Mouse (Mus musculus): ENCODE measurements around the gene Rnf220. TPM values are rescaled to one million over a fixed set of nuclear protein-coding genes. Genes with fewer than 3 reads are reported as not detected.

The Rnf220 gene
- polyA plus RNA-seq, 1 experiment from 2014 or later = 124 TPM

DNA sequence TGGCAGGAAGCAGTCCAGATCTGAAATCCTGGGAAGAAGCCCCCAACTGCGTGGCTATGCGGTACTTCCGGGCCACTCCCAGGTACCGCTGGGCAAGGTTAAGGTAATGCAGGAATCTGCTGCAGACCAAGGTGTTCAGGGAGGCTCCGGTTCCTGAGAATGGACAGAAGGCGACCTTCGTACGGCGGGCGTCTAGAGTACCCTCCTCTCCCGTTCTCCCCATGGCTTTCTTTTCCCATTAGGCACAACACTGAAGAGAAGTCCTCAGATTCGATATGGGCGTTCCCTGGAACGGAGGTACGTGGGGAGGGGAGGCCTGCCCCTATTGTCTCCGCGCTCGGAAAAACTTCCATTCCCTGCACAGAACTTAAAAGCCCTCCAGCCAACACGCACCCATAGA is 129.5 kb downstream of the Rnf220 start:
- peaks cover 20% of the 10 kb centered on the region for H3K4me1 ChIP-seq (replicated peaks)
- 69% methylated on average over 19 of the region's 19 CpGs for WGBS
- no peaks in the 10 kb centered on the region for H3K36me3 ChIP-seq
- no peaks in the 10 kb centered on the region for H3K9me3 ChIP-seq
- H3K27ac ChIP-seq = no peak overlapping the region
- peaks cover 97% of the 10 kb centered on the region for H3K27me3 ChIP-seq
- H3K4me3 ChIP-seq (replicated peaks) = no peak overlapping the region
- no peak overlapping the region for H3K4me2 ChIP-seq (replicated peaks)
- no peak overlapping the region for H3K9ac ChIP-seq (replicated peaks)
- ATAC-seq = no peak

DNA sequence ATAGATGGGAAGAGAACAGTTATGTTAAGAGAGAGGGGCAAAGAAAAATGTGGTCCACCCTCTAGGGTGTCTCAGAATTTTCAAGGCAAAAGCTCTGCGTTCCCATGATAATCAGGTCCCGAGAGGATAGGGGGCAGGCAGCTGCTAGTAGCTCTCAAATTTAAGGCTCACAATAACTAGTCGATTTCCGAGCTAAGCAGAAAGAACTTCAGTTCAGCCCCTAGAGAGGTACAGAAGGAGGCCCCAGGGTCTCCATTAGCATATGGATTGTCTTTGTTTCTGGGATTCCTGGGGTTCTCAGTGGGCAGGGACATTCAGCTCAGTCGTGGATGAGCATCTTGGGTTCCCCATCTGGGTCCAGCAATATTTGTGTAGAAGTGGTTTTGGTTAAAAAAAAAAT is 134.8 kb downstream of the Rnf220 start:
- Histone ChIP-seq H3K9ac (replicated peaks) (no peak overlapping the region), H3K27me3 (peaks cover 89% of the 10 kb centered on the region), H3K36me3 (no peaks in the 10 kb centered on the region), H3K4me2 (replicated peaks) (no peak overlapping the region; the same call in 1 of the 2 replicates), H3K4me3 (replicated peaks) (no peak overlapping the region), H3K9me3 (no peaks in the 10 kb centered on the region), H3K27ac (no peak overlapping the region), H3K4me1 (replicated peaks) (peaks cover 35% of the 10 kb centered on the region)
- 3% methylated on average over 5 of the region's 5 CpGs for WGBS
- no peak for ATAC-seq

DNA sequence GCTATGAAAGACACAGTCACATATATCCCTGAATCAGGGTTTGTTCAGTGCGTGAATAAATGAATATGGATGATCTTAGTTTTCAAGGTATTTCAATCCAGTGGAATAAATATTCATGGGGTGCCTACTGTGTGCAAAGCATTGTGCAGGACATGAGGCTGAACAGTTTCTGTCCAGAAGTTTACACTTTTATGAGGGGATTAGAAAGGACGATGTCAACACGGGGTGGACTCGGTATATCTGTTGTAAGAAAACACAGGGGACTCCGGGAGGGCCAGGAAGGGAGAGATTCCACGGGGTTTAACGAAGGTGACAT is 135.3 kb downstream of the Rnf220 start:
- Histone ChIP-seq H3K4me3 (replicated peaks) (no peak overlapping the region), H3K27me3 (peaks cover 89% of the 10 kb centered on the region), H3K4me2 (replicated peaks) (no peak overlapping the region; the same call in 1 of the 2 replicates), H3K9me3 (no peaks in the 10 kb centered on the region), H3K9ac (replicated peaks) (no peak overlapping the region), H3K36me3 (no peaks in the 10 kb centered on the region), H3K4me1 (replicated peaks) (peaks cover 35% of the 10 kb centered on the region), H3K27ac (no peak overlapping the region)
- 6% methylated on average over 7 of the region's 7 CpGs for WGBS
- 0 out of 2 replicates have a peak, but pooled peaks have one; percentile 3 for ATAC-seq

DNA sequence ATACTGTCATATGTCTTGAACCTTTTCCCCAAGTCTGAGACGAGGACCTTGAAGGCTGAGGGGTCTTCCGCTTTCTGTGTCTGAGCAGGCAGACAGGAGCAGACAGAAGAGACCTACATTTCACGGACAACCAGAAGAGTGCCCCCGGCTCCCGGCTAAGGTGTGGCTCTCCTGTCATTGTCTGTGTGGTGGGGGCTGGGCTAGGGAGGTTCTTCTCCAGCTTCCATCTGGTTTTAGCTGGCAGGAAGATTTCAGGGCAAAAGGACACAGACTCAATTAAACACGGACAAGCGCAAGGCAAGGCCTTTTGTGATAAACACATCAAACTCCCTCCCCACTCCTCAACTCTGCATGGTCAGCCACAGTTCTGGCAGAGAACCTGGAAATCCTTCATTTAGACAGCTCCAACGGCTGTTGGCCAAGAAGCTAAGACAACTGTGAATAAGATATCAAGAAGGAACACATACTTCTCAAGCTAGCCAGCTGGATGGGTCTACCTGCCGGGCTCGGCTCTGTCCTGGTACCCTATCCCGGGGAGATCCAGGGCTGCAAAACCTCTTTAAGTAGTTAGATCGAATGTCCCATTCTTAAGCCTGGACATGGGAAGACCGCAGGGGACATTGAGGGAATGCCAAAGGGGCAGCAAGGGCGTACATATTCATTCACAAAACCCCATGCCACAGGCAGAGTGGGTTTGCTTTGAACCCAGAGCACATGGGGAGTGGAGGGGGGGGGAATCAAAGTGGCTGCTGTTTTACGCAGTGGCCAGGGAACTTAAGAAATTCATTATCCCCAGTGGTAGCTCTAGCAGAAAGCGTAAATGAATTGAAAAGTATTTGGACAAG is 135.9 kb downstream of the Rnf220 start:
- peak; percentile 60; the same call in 1 of the 2 replicates for ATAC-seq
- Histone ChIP-seq H3K4me1 (replicated peaks) (peaks cover 35% of the 10 kb centered on the region), H3K4me2 (replicated peaks) (no peak overlapping the region; the same call in 1 of the 2 replicates), H3K9ac (replicated peaks) (no peak overlapping the region), H3K27me3 (peaks cover 90% of the 10 kb centered on the region), H3K27ac (0 out of 2 replicates have a peak overlapping the region, but pooled peaks have one; percentile 7), H3K36me3 (no peaks in the 10 kb centered on the region), H3K4me3 (replicated peaks) (no peak overlapping the region), H3K9me3 (no peaks in the 10 kb centered on the region)
- WGBS = 37% methylated on average over 16 of the region's 16 CpGs

DNA sequence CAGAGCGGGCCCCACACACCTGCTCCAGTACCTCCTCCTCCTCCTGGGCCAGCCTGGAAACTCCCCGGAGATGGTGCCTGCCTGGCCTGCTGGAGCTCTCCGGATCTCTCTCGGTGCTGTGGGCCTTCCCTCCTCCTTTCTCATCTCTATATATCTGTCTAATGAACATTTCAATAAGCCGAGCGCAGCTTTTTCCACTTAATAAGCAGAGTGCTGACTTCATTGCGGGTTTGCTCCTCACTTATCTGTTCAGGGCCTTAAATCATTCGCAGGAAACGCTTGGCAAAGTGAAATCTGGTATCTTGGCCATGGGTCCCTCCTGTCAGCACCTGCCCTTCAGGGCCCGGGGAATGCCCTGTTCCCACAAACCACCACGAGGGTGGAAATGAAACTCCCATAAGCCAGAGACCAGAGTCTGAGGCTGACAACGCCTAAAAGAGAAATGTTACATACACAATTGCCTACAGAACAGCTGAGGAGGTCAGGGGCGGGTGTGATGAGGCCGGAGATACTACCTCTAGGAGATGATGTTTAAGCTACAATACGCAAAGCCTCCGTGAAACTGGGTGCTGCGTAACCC is 137.0 kb downstream of the Rnf220 start:
- Histone ChIP-seq H3K27ac (no peak overlapping the region), H3K4me2 (replicated peaks) (no peak overlapping the region), H3K4me1 (replicated peaks) (peaks cover 35% of the 10 kb centered on the region), H3K9ac (replicated peaks) (no peak overlapping the region), H3K4me3 (replicated peaks) (no peak overlapping the region), H3K27me3 (peaks cover 90% of the 10 kb centered on the region), H3K36me3 (no peaks in the 10 kb centered on the region), H3K9me3 (no peaks in the 10 kb centered on the region)
- 85% methylated on average over 17 of the region's 17 CpGs for WGBS
- ATAC-seq = no peak

DNA sequence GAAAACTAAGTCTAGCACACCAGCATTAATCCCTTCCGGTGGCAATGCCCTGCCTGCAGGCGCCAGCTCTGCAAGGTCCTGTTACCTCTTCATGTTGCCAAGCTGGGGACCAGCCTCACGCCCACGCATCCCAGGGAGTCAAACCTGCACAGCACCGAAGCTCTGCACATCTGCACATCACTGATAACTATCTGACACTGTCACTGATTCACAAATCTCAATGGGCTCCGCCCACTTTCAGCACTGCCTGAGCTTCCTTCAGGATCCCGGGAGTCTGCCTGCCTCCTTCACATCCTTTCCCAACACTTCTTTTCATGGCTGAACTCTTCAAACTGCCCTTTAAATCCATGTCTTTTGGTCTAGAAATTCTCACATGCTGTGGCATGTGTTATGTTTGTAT is 138.9 kb downstream of the Rnf220 start:
- H3K27me3 ChIP-seq = peaks cover 90% of the 10 kb centered on the region
- no peak for ATAC-seq

DNA sequence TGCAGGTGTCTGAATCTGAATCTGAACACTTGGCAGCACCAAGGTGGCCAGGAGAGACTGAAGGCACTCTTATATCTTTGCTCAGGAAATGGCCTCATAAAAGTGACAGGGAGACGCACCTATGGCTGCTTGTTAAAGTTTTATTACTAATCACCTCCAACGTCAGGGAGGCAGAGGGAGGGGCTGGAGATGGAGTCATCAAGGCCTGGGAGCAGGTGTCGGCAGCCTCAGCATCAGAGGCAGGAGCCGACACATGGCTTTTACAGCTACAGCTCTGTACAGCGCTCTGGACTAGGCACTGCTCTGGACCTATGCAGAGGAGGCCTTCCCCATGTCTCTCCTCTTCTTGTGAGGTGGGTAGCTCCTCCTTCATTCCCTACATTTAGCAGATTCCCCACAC is 139.7 kb downstream of the Rnf220 start:
- whole genome bisulfite sequencing = 78% methylated on average over 5 of the region's 5 CpGs
- H3K4me3 ChIP-seq (replicated peaks) = no peak overlapping the region
- H3K9ac ChIP-seq (replicated peaks) = no peak overlapping the region
- H3K36me3 ChIP-seq = no peaks in the 10 kb centered on the region
- H3K9me3 ChIP-seq = no peaks in the 10 kb centered on the region
- no peak for ATAC-seq
- H3K4me1 ChIP-seq (replicated peaks) = peaks cover 38% of the 10 kb centered on the region
- peaks cover 93% of the 10 kb centered on the region for H3K27me3 ChIP-seq
- H3K4me2 ChIP-seq (replicated peaks) = no peak overlapping the region
- no peak overlapping the region for H3K27ac ChIP-seq

More for the DNA sequence above, 138.9 kb downstream of the Rnf220 start:
- peaks cover 42% of the 10 kb centered on the region for H3K4me1 ChIP-seq (replicated peaks)
- H3K36me3 ChIP-seq = no peaks in the 10 kb centered on the region
- WGBS = 74% methylated on average over 7 of the region's 7 CpGs
- no peak overlapping the region for H3K9ac ChIP-seq (replicated peaks)
- no peak overlapping the region for H3K27ac ChIP-seq
- no peaks in the 10 kb centered on the region for H3K9me3 ChIP-seq
- H3K4me3 ChIP-seq (replicated peaks) = no peak overlapping the region
- no peak overlapping the region for H3K4me2 ChIP-seq (replicated peaks)

DNA sequence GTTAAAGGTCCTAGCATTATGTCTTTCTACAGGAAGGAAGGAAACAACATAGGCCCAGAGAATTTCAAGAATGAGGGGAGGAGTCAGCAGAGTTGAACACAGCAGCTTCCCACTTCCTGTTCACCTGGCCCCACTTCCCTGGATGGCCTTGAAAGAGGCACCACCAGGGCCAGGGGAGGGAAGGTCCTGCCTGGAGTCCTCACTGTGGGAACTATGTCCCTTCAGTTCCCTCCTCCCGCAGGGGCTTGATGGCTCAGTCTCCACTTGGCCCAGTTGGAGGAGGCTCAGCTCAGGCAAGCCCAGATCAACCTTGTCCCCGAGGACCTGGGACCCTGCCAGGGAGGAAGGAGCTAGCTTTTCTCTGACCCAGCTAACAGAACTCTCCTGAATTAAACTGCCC is 140.6 kb downstream of the Rnf220 start:
- Histone ChIP-seq H3K4me2 (replicated peaks) (no peak overlapping the region), H3K4me3 (replicated peaks) (no peak overlapping the region), H3K9me3 (no peaks in the 10 kb centered on the region), H3K4me1 (replicated peaks) (peaks cover 29% of the 10 kb centered on the region), H3K36me3 (no peaks in the 10 kb centered on the region), H3K27ac (no peak overlapping the region), H3K27me3 (peaks cover 99% of the 10 kb centered on the region), H3K9ac (replicated peaks) (no peak overlapping the region)
- ATAC-seq = no peak
- WGBS = 88% methylated on average over 2 of the region's 2 CpGs

DNA sequence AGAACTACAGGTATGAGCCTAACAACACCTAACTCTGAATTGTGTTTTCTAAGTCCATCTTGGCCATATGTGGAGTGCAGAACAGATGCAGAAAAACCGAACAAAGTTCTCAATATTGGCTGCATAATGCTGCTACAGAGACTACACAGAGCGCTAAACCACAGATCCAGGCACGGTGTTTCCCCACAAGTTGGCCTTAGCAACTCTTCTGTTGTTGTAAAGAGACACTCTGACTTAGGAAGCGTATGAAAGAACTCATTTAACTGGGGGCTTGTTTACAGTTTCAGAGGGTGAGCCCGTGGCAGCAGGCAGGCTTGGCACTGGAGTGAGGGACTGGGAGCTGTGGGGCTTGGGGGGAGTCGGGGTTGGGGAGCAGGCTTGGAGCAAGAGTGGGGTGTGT is 142.2 kb downstream of the Rnf220 start:
- Histone ChIP-seq H3K4me2 (replicated peaks) (no peak overlapping the region), H3K36me3 (no peaks in the 10 kb centered on the region), H3K27me3 (peaks cover 92% of the 10 kb centered on the region), H3K27ac (no peak overlapping the region), H3K9me3 (no peaks in the 10 kb centered on the region), H3K4me1 (replicated peaks) (peaks cover 24% of the 10 kb centered on the region), H3K4me3 (replicated peaks) (no peak overlapping the region), H3K9ac (replicated peaks) (no peak overlapping the region)
- WGBS = 75% methylated on average over 6 of the region's 6 CpGs
- ATAC-seq = no peak

DNA sequence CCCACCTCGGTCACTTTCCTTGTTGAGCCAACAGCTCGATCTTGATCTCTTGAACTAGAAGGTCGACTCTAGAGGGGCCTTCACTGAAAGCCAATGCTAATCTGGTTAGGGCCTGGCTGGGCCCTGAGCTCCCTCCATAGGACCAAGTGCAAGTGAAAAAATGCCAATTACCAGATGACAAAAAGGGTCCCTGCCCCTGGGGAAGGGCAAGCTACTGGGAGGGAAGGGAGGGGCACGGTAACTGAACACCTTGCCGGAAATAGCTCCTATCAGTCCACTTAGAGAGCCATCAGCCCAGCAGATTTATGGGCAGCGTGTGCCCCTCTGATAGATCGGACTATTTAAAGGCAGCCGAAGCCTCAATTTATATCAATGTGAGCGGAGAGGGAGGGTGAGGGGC is 143.9 kb downstream of the Rnf220 start:
- Histone ChIP-seq H3K27me3 (peaks cover 89% of the 10 kb centered on the region), H3K9ac (replicated peaks) (no peak overlapping the region), H3K4me3 (replicated peaks) (no peak overlapping the region), H3K36me3 (no peaks in the 10 kb centered on the region), H3K4me1 (replicated peaks) (peaks cover 29% of the 10 kb centered on the region), H3K4me2 (replicated peaks) (no peak overlapping the region), H3K9me3 (no peaks in the 10 kb centered on the region), H3K27ac (no peak overlapping the region)
- no peak for ATAC-seq
- WGBS = 76% methylated on average over 9 of the region's 9 CpGs

DNA sequence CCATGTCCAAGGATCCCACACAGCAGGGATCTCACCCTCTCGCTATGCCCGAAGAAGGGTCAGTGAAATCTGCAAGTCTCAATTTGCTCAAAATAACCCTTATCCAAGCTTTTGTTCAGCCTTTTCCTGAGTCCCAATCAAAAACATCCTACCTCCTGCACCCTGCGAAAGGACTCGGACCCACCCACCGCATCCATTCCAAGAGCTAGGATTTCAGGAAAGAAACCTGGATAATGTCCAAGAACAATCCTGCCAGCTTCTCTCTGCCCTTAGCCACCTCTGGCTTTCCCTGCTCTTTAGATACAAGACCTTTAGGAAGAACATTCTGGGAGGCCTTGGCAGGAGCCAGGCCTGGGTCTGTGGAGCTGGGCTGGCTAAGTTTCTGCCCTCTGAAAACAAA is 144.8 kb downstream of the Rnf220 start:
- no peak for ATAC-seq

DNA sequence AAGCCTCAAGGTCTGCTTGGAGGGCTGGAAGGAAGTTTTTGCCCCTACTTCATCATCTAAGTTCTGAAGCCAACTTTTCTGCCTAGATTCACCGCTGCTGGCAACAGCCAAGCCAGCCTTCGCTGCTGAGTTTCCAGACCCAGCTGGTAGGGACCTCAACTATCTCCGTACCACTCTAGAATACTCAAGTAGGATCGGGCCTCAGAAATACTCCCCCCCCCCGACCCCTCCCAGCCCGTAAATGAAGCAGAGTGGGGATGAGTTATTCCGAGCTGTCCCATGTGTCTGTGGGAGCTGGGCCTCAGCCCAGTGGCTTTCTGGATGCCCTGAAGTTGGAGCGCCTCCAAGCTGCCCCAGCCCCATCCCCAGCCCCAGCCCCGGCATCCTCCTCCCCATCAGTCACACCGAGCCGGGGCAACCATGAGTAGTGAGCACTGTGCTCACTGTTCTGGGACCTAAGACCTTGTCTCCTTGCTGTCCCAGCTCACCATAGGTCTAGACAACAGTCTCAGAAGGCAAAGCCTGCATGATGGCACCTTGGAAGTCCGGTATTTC is 146.6 kb downstream of the Rnf220 start:
- H3K9me3 ChIP-seq = no peaks in the 10 kb centered on the region
- no peak overlapping the region for H3K4me3 ChIP-seq (replicated peaks)
- WGBS = 70% methylated on average over 12 of the region's 12 CpGs
- H3K27ac ChIP-seq = no peak overlapping the region
- H3K4me2 ChIP-seq (replicated peaks) = no peak overlapping the region
- H3K9ac ChIP-seq (replicated peaks) = no peak overlapping the region
- peaks cover 83% of the 10 kb centered on the region for H3K27me3 ChIP-seq
- peak; percentile 34; the same call in 1 of the 2 replicates for ATAC-seq
- H3K4me1 ChIP-seq (replicated peaks) = peaks cover 25% of the 10 kb centered on the region
- H3K36me3 ChIP-seq = no peaks in the 10 kb centered on the region

More for the DNA sequence above, 144.8 kb downstream of the Rnf220 start:
- Histone ChIP-seq H3K27ac (no peak overlapping the region), H3K9ac (replicated peaks) (no peak overlapping the region), H3K27me3 (peaks cover 88% of the 10 kb centered on the region), H3K9me3 (no peaks in the 10 kb centered on the region), H3K4me2 (replicated peaks) (no peak overlapping the region), H3K4me1 (replicated peaks) (peaks cover 25% of the 10 kb centered on the region), H3K4me3 (replicated peaks) (no peak overlapping the region), H3K36me3 (no peaks in the 10 kb centered on the region)
- 87% methylated on average over 5 of the region's 5 CpGs for WGBS
